Mouse (Mus musculus) midbrain, embryonic 13.5 days (tissue): ENCODE data around the gene Coro2a. TPM values are rescaled to one million over a fixed set of nuclear protein-coding genes. Genes with fewer than 3 reads are reported as not detected.
"Not testable (repeated sequence)": the region's sequence is repeated elsewhere in the genome, so short reads cannot be mapped to it uniquely, and the experiment has no call there.

ENCODE experiments used
- ATAC-seq: fragments of 200-750 bp; cut with Nextera tagmentation; 2 replicates; pipeline ENCODE4 v1.8.0; 2017; ENCODE audit warnings: mild to moderate bottlenecking, moderate TSS enrichment, moderate library complexity
- H3K27ac ChIP-seq: fragments of 300-500 bp; sonication (generic); 2 replicates; pipeline ENCODE4 v1.5.1; 2015; ENCODE audit warnings: inconsistent platforms, mild to moderate bottlenecking, moderate library complexity
- H3K27me3 ChIP-seq: fragments of 300-500 bp; sonication (generic); 2 replicates; pipeline ENCODE4 v1.6.1; 2015; ENCODE audit warnings: mild to moderate bottlenecking, inconsistent platforms
- H3K36me3 ChIP-seq: fragments of 300-500 bp; sonication (generic); 2 replicates; pipeline ENCODE4 v1.6.1; 2015; ENCODE audit warnings: mild to moderate bottlenecking, inconsistent platforms
- H3K4me1 ChIP-seq: fragments of 300-500 bp; sonication (generic); replicated peaks from 2 replicates; pipeline ENCODE4 v1.6.1; 2015; ENCODE audit warnings: inconsistent platforms
- H3K4me2 ChIP-seq: fragments of 300-500 bp; sonication (generic); replicated peaks from 2 replicates; pipeline ENCODE4 v1.6.1; 2015; ENCODE audit warnings: moderate library complexity, mild to moderate bottlenecking, inconsistent platforms
- H3K4me3 ChIP-seq: fragments of 300-500 bp; sonication (generic); replicated peaks from 2 replicates; pipeline ENCODE4 v1.5.1; 2015; ENCODE audit warnings: mild to moderate bottlenecking, inconsistent platforms
- H3K9ac ChIP-seq: fragments of 300-500 bp; sonication (generic); replicated peaks from 2 replicates; pipeline ENCODE4 v1.6.1; 2015; ENCODE audit warnings: mild to moderate bottlenecking, inconsistent platforms
- H3K9me3 ChIP-seq: fragments of 300-500 bp; sonication (generic); 2 replicates; pipeline ENCODE4 v1.6.1; 2016; ENCODE audit warnings: mild to moderate bottlenecking, inconsistent platforms
- WGBS: fragments of 180-500 bp; shearing (Covaris S2); methylation state at CpG from one replicate; pipeline ENCODE4 v1.1.7; 2015; 5-methylcytosine and 5-hydroxymethylcytosine counted together
- polyA plus RNA-seq: library from polyadenylated mRNA; unstranded; fragments of >200 nt; fragmentation: Nextera tagmentation; extraction: Ambion mirVana; gene quantifications from 2 replicates; pipeline ENCODE4 v1.2.1, GENCODE M21; 2015

Gene Coro2a
- polyA plus RNA-seq, 1 experiment from 2014 or later: 2.5 TPM

GRCm38 (mm10) chr4:46611181-46611580 is 9.2 kb upstream of the Coro2a start:
- no peak overlapping the region for H3K27ac ChIP-seq
- H3K9ac ChIP-seq: no peak overlapping the region; the same call in 1 of the 2 replicates
- H3K9me3 ChIP-seq: no peaks in the 10 kb centered on the region
- no peaks in the 10 kb centered on the region for H3K36me3 ChIP-seq
- peak; percentile 55 for ATAC-seq
- H3K4me2 ChIP-seq: no peak overlapping the region
- peaks cover 4% of the 10 kb centered on the region; the same call in 1 of the 2 replicates for H3K27me3 ChIP-seq
- no peak overlapping the region for H3K4me3 ChIP-seq
- 2% methylated on average over 4 of the region's 4 CpGs for WGBS
- 0 out of 2 replicates have a peak, but pooled peaks cover 3% of the 10 kb centered on the region for H3K4me1 ChIP-seq

- Histone ChIP-seq H3K9ac (no peak overlapping the region), H3K4me3 (no peak overlapping the region), H3K9me3 (no peaks in the 10 kb centered on the region), H3K4me1 (0 out of 2 replicates have a peak, but pooled peaks cover 5% of the 10 kb centered on the region), H3K4me2 (no peak overlapping the region), H3K27ac (no peak overlapping the region), H3K27me3 (peaks cover 10% of the 10 kb centered on the region; the same call in 1 of the 2 replicates), H3K36me3 (no peaks in the 10 kb centered on the region)
- no peak for ATAC-seq
- 81% methylated on average over 3 of the region's 3 CpGs for WGBS
These were observed 5.6 kb upstream of the Coro2a start for GRCm38 (mm10) chr4:46607601-46608000.

GRCm38 (mm10) chr4:46605451-46605850 is 3.4 kb upstream of the Coro2a start:
- Histone ChIP-seq H3K4me2 (no peak overlapping the region), H3K36me3 (no peaks in the 10 kb centered on the region), H3K4me3 (no peak overlapping the region), H3K9ac (no peak overlapping the region), H3K9me3 (no peaks in the 10 kb centered on the region), H3K4me1 (peaks cover 12% of the 10 kb centered on the region), H3K27me3 (peaks cover 25% of the 10 kb centered on the region), H3K27ac (no peak overlapping the region)
- no peak for ATAC-seq
- 70% methylated on average over 11 of the region's 11 CpGs for WGBS

- no peak overlapping the region for H3K9ac ChIP-seq
- no peaks in the 10 kb centered on the region for H3K9me3 ChIP-seq
- H3K27ac ChIP-seq: no peak overlapping the region
- H3K4me1 ChIP-seq: peaks cover 14% of the 10 kb centered on the region
- WGBS: 60% methylated on average over 7 of the region's 7 CpGs
- no peak overlapping the region for H3K4me2 ChIP-seq
- peaks cover 40% of the 10 kb centered on the region for H3K27me3 ChIP-seq
- no peak overlapping the region for H3K4me3 ChIP-seq
- H3K36me3 ChIP-seq: no peaks in the 10 kb centered on the region
- ATAC-seq: no peak
These were observed 702 bp upstream of the Coro2a start for GRCm38 (mm10) chr4:46602704-46603103.

GRCm38 (mm10) chr4:46601258-46601843 is 651 bp downstream of the Coro2a start:
- Histone ChIP-seq H3K36me3 (no peaks in the 10 kb centered on the region), H3K4me1 (peaks cover 14% of the 10 kb centered on the region), H3K27me3 (peaks cover 40% of the 10 kb centered on the region), H3K4me3 (peak overlapping the region; percentile 60), H3K4me2 (peak overlapping the region; percentile 95), H3K9me3 (no peaks in the 10 kb centered on the region), H3K27ac (no peak overlapping the region), H3K9ac (peak overlapping the region; percentile 77)
- WGBS: 1% methylated on average over 47 of the region's 52 CpGs
- ATAC-seq: peak; percentile 69

- 41% methylated on average over 20 of the region's 20 CpGs for WGBS
- Histone ChIP-seq H3K36me3 (no peaks in the 10 kb centered on the region), H3K4me2 (peak overlapping the region; percentile 95), H3K27me3 (peaks cover 40% of the 10 kb centered on the region), H3K9me3 (no peaks in the 10 kb centered on the region), H3K27ac (no peak overlapping the region), H3K9ac (peak overlapping the region; percentile 77), H3K4me3 (peak overlapping the region; percentile 60), H3K4me1 (peaks cover 14% of the 10 kb centered on the region)
- peak; percentile 35; the same call in 1 of the 2 replicates for ATAC-seq
These were observed 1.3 kb downstream of the Coro2a start for GRCm38 (mm10) chr4:46600473-46601257.

- WGBS: 80% methylated on average over 12 of the region's 12 CpGs
- peaks cover 38% of the 10 kb centered on the region for H3K27me3 ChIP-seq
- not testable (repeated sequence) for H3K36me3 ChIP-seq, H3K9me3 ChIP-seq, H3K27ac ChIP-seq, H3K9ac ChIP-seq, H3K4me2 ChIP-seq, H3K4me3 ChIP-seq, ATAC-seq
- peaks cover 14% of the 10 kb centered on the region for H3K4me1 ChIP-seq
These were observed 2.4 kb downstream of the Coro2a start for GRCm38 (mm10) chr4:46599609-46600008.

GRCm38 (mm10) chr4:46598981-46599380 is 3.0 kb downstream of the Coro2a start:
- Histone ChIP-seq H3K27me3 (peaks cover 37% of the 10 kb centered on the region), H3K4me1 (peaks cover 13% of the 10 kb centered on the region), H3K36me3 (no peaks in the 10 kb centered on the region), H3K4me3 (no peak overlapping the region), H3K9me3 (no peaks in the 10 kb centered on the region), H3K4me2 (no peak overlapping the region), H3K9ac (no peak overlapping the region), H3K27ac (no peak overlapping the region)
- no peak for ATAC-seq
- 76% methylated on average over 6 of the region's 6 CpGs for WGBS

GRCm38 (mm10) chr4:46598111-46598510 is 3.9 kb downstream of the Coro2a start:
- Histone ChIP-seq H3K9me3 (no peaks in the 10 kb centered on the region), H3K4me3 (no peak overlapping the region), H3K27me3 (peaks cover 33% of the 10 kb centered on the region), H3K4me2 (no peak overlapping the region), H3K9ac (no peak overlapping the region), H3K27ac (no peak overlapping the region), H3K36me3 (no peaks in the 10 kb centered on the region), H3K4me1 (peaks cover 12% of the 10 kb centered on the region)
- ATAC-seq: no peak
- WGBS: 75% methylated on average over 10 of the region's 10 CpGs

- H3K27me3 ChIP-seq: peaks cover 29% of the 10 kb centered on the region
- H3K9ac ChIP-seq: no peak overlapping the region
- H3K4me3 ChIP-seq: no peak overlapping the region
- no peak for ATAC-seq
- H3K36me3 ChIP-seq: no peaks in the 10 kb centered on the region
- peaks cover 12% of the 10 kb centered on the region for H3K4me1 ChIP-seq
- no peaks in the 10 kb centered on the region for H3K9me3 ChIP-seq
- no peak overlapping the region for H3K4me2 ChIP-seq
- H3K27ac ChIP-seq: no peak overlapping the region
- 73% methylated on average over 11 of the region's 11 CpGs for WGBS
These were observed 4.6 kb downstream of the Coro2a start for GRCm38 (mm10) chr4:46597286-46597961.

GRCm38 (mm10) chr4:46596398-46596797 is 5.6 kb downstream of the Coro2a start:
- WGBS: 77% methylated on average over 6 of the region's 6 CpGs

GRCm38 (mm10) chr4:46594131-46594530 is 7.9 kb downstream of the Coro2a start:
- Histone ChIP-seq H3K36me3 (no peaks in the 10 kb centered on the region), H3K27me3 (peaks cover 3% of the 10 kb centered on the region), H3K4me3 (no peak overlapping the region), H3K4me1 (no peaks in the 10 kb centered on the region), H3K9ac (no peak overlapping the region), H3K4me2 (no peak overlapping the region), H3K9me3 (no peaks in the 10 kb centered on the region), H3K27ac (no peak overlapping the region)
- WGBS: 89% methylated on average over 5 of the region's 5 CpGs
- no peak for ATAC-seq

More at GRCm38 (mm10) chr4:46596398-46596797, 5.6 kb downstream of the Coro2a start:
- no peak overlapping the region for H3K27ac ChIP-seq
- peaks cover 25% of the 10 kb centered on the region for H3K27me3 ChIP-seq
- H3K4me3 ChIP-seq: no peak overlapping the region
- H3K36me3 ChIP-seq: no peaks in the 10 kb centered on the region
- no peaks in the 10 kb centered on the region for H3K9me3 ChIP-seq
- peaks cover 10% of the 10 kb centered on the region for H3K4me1 ChIP-seq
- no peak overlapping the region for H3K4me2 ChIP-seq
- ATAC-seq: no peak
- H3K9ac ChIP-seq: no peak overlapping the region
